Mouse (Mus musculus) cerebellum, adult 2 months (tissue): ENCODE data around the gene Igf2bp3.

Source experiments
- CTCF ChIP-seq: fragments of 200-500 bp; IDR thresholded peaks from 2 replicates; pipeline ENCODE4 v1.5.1; 2011; ENCODE audit warnings: low read depth, mild to moderate bottlenecking, control low read depth, low read length, moderate library complexity, borderline replicate concordance; ENCODE audit not compliant: insufficient read depth
- POLR2A ChIP-seq: fragments of 200-500 bp; IDR thresholded peaks from 2 replicates; pipeline ENCODE4 v1.6.1; 2011; ENCODE audit warnings: low read length, control low read depth, borderline replicate concordance; ENCODE audit not compliant: insufficient read depth

- no peak for TF ChIP-seq POLR2A
- no peak for TF ChIP-seq CTCF
Measured at GRCm38 (mm10) chr6:49132352-49133090, 82.2 kb downstream of the Igf2bp3 start.
